Mouse (Mus musculus): ENCODE data around the gene Fam160a1.

The Fam160a1 gene

GRCm38 (mm10) chr3:85633733-85634132, 183.4 kb downstream of the Fam160a1 start:
- no peak for DNase-seq (ENCODE audit: low spot score)

GRCm38 (mm10) chr3:85629895-85630510, 187.1 kb downstream of the Fam160a1 start:
- peak; percentile 57 for DNase-seq (ENCODE audit: low spot score)

GRCm38 (mm10) chr3:85619751-85620150, 197.3 kb downstream of the Fam160a1 start:
- DNase-seq (ENCODE audit: low spot score) = no peak

GRCm38 (mm10) chr3:85619345-85619744, 197.7 kb downstream of the Fam160a1 start:
- no peak for DNase-seq (ENCODE audit: low spot score)

GRCm38 (mm10) chr3:85618885-85619284, 198.2 kb downstream of the Fam160a1 start:
- no peak for DNase-seq (ENCODE audit: low spot score)

- no peak for DNase-seq (ENCODE audit: low spot score)
Measured at GRCm38 (mm10) chr3:85616389-85616788, 200.7 kb downstream of the Fam160a1 start.
